Mouse (Mus musculus) gastrocnemius, adult 8-10 months (tissue): ENCODE measurements at regions not wholly inside any gene's neighbourhood (a gene's known extent, or its start where the extent isn't known, plus 50 kb on each side); places are given as distances from the start of the nearest gene placed in this dataset.
A peak's percentile ranks its signal among the peaks of the same experiment; 100 is the strongest.

Source experiments
- DNase-seq, 2 experiments: peaks; one replicate each; pipeline ENCODE4 v3.0.0; 2022; ENCODE audit warnings: low spot score in 2 of 2

DNA sequence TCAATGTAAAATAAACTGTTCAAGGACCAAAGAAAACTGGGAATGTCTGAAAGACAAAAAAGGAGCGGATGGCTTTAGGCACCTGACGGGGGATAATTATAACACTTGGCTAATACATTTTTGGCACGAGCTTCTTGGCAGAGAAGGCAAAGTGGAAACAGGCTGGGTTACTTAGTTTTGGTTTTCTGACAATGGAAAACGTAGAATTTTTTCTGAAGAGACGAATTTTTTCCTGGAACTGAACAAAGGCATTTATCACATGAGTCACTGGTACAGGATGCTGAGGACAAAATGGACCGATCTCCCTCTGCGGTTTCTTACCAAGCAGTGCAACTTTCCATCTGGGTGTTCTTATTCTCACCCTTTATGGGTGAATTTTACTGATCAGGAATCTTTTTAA lies 143.2 kb upstream of the Slit3 start:
- no peak for DNase-seq

DNA sequence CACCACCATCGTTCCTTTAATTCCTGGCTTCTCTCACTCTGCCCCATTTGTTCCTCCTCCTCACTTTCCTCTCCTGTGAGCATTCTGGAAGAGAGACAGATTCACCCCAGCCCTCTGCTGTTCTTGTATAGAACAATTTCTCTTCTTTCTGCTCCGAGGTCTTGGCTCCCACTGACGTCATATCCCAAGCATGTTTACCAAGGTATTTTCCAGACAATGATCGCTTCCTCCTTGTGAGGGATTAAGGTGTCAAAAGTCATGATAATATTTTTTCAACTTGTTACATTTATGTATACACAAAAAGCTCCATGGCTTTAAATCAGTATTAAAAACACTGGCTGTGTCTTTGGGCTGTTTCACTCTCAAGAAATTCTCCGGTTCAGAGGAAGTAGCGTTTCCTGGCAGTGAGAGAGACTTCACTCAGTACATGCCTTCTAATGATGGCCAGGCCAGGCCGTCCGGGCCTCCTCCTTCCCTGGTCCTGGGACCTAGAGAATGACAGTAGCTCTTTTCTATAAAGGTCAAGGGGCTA lies 142.4 kb upstream of the Spdl1 start:
- DNase-seq = no peak

DNA sequence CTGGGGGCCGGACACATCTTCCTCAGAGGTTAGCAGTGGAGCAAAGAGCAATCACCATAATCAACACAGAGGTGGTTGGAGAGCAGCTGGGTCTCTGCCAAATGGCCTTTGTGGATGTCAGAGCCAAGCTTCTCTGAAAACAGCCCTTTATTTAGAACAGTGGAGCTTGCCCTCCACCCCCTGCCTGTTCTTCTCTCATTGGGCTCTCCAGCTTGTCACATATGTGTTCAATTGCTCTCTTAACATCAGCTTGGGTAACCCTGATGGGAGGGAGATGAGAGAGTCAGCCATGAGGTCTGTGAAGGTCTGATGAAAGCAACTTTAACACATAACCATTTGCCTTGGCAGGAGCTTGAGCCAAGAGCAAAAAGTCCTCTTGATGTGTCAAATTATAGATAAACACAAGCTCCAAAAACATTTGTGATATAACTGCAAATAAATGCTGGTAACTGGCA lies 140.1 kb upstream of the Spdl1 start:
- peak in 1 of 2 experiments; percentile 17 for DNase-seq

DNA sequence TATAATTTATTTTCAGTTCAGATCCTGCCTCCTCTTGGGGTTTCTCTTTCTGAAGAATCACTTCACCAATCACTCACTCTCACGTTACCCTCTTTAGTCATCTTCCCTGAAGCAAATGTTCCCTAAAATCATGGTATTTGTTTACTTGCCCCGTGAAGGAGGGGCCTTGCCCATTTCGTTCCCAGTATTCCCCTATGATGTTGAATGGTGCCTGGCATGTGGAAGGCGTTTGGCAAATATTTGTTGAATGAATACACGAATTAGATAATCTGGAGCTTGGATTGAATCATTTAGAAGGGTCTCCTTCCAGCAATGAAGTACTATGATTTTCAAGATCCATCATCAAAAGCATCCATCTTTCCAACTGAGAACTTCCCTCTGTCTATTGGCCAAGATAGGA lies 139.6 kb upstream of the Spdl1 start:
- DNase-seq = no peak

DNA sequence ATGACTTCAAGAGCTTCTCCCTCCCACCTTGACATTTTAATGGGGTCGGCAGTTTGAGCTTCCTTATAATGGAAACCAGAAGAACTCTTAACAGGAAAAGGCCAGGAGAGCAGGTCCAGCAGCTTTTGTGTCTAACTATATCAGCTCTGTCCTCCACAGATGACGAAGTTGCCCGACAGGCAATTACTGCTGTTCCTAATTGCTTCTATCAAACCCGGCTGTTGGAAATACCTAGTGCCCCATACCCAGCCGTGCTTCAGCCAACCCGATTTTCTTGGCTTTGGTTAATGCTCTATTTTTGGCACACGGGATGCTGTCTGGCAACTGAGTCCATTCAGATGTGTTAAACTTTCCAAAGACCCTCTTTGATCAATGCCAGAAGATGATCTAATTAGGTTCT lies 125.8 kb upstream of the Spdl1 start:
- DNase-seq = no peak

DNA sequence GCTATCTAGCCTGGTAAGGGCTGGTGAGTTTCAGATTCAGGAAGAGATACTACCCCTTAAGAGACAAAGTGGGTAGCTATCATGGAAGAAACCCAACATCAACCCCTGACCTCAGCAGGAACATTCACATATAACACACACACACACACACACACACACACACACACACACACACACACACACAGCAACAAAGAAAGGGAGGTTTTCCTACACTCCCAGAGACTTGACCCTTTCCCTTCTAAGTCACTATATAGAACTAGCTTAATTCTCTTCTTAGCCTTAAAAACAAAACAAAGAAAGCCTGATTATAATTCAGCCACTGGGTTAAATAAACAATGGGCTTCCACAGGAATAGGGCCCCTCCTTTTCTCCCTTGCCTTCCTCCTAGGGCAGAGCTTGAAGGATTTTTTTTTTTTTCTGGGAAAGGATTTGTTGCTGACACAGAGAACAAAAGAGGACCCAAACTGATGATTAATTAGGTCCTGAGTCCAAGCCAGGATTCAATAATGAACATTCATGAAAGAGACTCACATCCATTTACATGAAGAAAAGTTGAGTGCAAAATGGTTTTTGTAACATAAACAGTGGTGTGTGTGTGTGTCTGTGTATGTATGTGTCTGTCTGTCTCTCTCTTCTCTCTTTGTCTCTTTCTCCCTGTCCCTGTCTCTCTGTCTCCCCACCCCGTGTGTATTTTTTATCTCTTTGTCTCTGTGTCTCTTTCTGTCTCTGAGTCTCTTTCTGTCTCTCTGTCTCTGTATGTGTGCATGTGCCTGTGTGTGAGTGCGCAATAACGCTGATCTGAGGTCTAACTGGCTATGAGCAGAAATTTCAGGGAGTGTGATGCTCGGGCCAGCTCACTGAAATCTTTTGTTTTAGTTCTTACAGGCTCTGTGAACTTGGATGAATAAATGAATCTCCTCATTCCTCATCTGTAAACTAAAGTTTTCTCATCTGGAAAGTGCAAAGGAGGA lies 108.3 kb upstream of the Spdl1 start:
- no peak for DNase-seq

DNA sequence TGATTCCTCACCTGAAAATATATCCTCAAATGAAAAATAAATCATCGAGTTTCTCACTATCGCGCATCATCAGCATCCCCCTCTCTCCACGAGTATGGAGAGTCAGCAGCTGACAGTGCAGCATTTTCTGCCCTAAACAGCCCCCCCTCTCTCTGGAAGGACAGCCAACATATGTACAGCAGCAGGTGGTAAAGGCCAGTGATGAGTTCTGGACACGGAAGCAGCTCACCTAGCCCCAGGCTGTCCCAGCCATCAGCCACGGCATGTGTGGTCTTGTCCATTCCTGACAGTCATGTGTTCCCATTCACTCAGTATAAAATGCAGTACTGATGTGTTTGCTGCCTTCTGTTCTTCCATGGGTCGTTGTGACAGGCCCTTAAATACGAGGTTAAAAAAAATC lies 106.7 kb upstream of the Spdl1 start:
- no peak for DNase-seq

DNA sequence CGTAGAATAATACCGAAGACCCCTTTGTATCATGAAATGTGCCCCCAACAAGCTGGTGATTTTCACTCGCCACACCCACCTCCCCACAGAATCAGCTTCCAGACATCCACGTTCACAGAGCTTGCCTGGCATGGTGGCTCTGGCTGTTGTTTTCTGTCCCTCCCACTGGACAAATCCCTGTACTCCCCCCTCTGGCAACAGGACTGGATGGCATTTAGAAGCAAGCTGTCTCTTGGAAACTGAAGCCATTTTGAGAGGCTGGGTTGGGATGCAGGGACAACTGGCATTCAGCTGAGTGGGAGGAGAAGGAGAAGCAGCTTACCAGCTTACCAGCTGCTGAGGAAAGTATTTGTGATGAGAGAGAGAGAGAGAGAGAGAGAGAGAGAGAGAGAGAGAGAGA lies 105.6 kb upstream of the Spdl1 start:
- no peak for DNase-seq

DNA sequence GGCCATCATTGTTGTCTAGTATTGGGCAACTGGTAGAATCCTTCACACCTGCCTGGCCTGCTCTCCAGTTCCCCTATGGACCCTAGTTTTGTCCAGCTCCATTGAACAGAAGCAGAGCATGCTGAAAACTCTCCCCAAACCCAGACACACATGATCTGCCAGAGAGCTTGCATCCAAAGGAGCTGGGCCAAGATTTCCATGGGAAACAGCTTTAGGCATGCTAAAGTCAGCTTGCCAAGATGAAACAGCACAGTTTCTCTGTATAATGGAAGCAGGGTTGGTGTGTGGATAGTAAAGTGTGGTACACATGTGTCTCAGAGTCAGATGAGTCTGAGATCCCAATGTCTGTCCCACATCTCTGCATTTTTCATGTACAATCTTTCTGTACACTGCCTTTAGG lies 98.8 kb upstream of the Spdl1 start:
- DNase-seq = no peak

DNA sequence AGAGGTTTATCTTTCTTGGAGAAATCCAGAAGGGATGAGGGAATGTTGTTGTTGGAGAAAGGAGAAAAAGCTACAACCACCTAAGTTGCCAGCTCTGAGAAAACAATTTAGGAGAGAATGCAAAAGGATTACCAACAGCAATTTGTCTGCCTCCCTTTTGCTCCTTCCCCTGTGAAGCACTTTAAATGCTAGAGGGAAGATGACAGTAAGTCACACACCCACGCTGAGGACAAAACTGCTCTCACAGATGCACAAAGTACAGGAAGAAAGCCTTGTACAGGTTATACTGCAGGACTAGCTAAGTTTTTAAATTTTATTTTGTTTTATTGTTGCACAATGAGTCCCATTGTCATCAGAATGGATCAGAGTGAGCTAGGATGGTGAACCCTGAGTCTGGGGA lies 83.7 kb upstream of the Spdl1 start:
- no peak for DNase-seq

DNA sequence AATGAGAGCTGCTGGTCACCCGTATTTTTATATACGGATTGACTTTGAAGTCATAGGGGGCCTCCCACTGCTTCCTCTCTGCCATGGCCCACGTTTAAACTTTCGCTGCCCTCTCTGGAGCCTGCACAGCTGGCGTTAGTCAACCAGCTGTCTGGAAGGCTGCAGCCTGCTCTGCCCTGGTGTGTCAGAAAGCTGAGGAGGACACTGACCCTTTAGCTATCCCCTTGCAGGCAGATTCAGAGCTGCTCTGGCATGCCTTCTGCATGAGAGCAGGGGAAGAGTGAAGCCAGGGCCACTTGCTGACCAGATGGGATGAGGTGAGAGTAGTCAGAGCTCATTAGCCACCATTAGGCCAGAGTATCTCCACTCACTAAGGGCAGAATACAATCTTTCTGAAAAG lies 76.4 kb upstream of the Spdl1 start:
- DNase-seq = no peak

DNA sequence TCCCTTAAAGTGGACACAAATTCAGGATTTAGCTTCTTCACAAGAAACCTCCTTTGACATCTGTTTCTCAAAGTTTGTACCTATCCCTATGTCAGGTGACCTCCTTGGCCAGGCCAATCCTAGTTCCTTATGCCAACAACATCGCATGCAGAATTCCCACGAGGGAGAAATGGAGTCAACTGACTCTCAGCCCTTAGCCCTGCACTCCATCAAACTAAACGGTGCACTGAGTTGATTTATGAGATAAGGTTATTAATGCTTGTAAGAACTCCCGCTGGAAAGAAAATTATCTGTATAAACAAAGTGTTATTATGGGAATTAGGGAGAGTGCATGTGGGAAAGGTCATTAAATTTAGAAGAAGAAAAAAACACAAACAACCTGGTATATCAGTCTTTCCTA lies 70.8 kb upstream of the Spdl1 start:
- DNase-seq = no peak

DNA sequence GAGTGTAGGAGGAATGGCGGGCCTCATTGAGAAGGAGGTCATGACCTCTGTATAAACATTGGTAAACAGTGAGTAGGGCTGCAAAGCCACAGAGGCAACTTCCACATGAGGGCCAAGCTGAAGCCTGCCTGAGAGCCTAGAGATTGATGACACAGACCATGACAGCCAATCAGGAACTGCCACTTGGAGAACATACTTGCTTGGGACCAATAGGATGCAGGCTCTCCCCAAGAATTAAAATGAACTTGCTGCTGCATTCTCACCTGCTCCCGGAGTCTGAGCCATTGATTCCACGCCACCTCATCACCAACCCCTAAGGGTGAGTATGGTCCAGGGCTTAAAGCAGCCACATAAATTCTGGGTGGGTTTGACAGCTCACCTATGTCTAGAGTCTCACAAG lies 66.0 kb upstream of the Spdl1 start:
- no peak for DNase-seq

DNA sequence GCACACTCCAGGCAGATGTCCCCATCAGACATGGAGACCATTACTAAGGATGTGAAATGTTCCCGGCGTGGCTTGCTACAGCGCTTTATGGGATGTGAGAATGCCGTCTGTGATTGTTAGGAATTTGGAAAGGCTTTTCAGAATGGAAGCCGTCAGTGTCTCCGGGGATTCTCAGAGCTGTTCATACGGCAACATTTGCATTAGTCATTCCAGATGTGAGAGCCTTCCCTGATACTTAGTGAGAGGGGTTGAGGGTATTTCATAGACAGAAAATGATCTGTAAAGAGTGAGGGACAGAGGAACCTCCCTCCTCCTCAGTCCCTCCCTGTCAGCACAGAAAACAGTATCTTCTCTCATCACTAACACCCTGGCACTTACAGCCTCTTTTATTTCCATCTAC lies 62.2 kb upstream of the Spdl1 start:
- DNase-seq = no peak

DNA sequence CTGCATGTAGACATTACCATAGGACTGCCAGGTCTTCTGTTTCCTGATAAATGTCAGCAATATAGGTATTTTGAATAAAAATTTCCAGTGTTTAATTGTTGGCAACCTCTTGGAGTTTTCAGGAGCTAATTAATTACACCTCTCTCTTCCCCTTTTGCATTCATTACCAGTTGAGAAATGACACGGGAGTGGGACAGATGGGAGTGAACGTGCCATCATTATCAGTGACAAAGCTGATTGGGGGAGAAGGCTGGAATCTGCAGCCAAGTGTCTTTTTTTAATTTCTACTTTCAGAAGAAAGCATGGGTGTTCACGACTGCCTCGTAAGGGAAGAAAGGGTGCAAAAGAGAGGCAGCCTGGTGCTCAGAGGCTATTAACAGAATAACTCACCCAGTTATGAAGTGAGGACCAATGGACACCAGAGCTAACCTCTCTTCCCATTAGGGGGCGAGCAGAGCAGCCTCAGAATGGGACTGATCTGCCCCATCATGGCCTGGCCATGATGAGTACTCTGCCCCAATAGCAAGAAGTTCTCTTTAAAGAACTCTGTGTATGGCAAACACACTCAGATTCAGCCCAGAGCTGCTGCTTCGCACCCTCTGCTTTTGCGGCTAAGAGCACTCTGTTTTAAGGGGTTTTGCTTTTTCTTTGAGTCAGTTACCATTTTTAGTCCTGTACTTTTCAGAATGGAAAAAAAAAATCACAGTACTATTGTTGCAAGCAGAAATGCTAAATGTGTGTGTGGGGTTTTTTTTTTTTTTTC lies 55.1 kb upstream of the Spdl1 start:
- DNase-seq = no peak

DNA sequence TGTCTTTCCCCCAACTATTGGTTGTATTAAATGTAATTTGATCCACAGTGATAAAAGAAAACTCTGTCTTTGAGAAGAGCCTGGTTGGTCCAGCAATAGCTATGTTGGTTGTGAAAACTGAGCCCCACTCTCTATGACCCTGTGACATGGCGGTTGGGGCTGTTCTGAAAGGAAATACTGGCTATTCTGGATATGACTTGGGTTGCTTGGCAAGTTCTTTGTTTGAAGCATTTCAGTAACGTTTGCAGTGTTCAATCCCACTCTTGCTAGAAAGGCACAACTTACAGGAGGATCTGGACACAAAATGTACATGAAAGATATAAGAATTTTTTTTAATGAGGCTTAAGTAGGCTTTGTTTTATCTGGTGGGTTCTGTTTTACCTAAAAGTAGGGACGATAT lies 54.1 kb upstream of the Spdl1 start:
- DNase-seq = no peak
